Mouse (Mus musculus) left cerebral cortex, adult 2 months (tissue): ENCODE data around the gene Hrh2. TPM values are rescaled to one million over a fixed set of nuclear protein-coding genes. Genes with fewer than 3 reads are reported as not detected.

ENCODE experiments used
- DNase-seq, 2 experiments: peaks; one replicate each; pipeline ENCODE4 v3.0.0; 2021 to 2022; ENCODE audit warnings: low spot score in 2 of 2, mixed read lengths in 1 of 2; ENCODE audit errors: extremely low spot score in 1 of 2
- H3K27ac ChIP-seq: fragments of 200-600 bp; 2 replicates; pipeline ENCODE4 v1.8.1; 2022
- H3K4me3 ChIP-seq: fragments of 200-600 bp; 2 replicates; pipeline ENCODE4 v1.8.1; 2022
- CTCF ChIP-seq: fragments of 200-600 bp; IDR thresholded peaks from 2 replicates; pipeline ENCODE4 v1.8.1; 2022; ENCODE audit warnings: antibody characterized with exemption, mild to moderate bottlenecking, moderate library complexity
- intact Hi-C: fragments of 180-260 bp; cut with DNase I; formaldehyde crosslinking; loops from one replicate; pipeline ENCODE4 v1.15.1; 2025
- long read RNA-seq, 2 experiments: library from polyadenylated mRNA; stranded (forward); transcript quantifications; one replicate each; pipeline ENCODE4 v2.0.0; 2021; ENCODE audit warnings: borderline mapping rate in 2 of 2
- total RNA-seq, 2 experiments: library from RNA; stranded (reverse); gene quantifications; 2 replicates each; pipeline ENCODE4 v1.2.3; 2021

Gene Hrh2
- total RNA-seq = 10 to 100 TPM; 14.6 to 17.5 TPM
- long read RNA-seq, experiment 1, full-length matches to known transcripts = 1 of 6 reads
- long read RNA-seq, experiment 1, partial matches to known transcripts = 0 of 6 reads
- long read RNA-seq, experiment 1, other reads (novel, unspliced or antisense) = 5 of 6 reads
- long read RNA-seq, experiment 2, partial matches to known transcripts = 0 of 3 reads
- long read RNA-seq, experiment 2, other reads (novel, unspliced or antisense) = 2 of 3 reads

DNA sequence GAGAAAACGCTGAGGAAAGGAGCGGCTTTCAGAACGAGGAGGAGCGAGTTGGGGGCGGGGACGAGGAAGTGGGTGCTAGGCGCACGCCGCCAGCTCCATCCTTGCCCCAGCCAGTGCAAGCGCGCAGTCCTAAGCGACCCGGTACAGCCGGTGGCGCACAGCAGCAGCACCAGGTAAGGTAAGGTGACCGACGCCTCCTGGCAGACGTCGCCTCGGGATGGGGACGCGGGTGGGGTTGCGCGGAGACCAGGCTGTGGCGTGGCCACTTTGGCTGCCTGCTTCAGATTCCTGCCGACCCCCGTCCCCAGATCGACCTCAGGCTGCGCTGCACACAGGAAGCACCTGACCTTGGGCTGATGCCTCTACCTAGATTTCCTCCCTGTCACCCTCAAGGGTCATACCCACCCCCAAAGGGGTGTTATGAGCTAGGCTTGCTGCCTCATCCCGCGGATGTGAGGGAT lies at the start of gene Hrh2:
TSS of gene Hrh2 (plus strand) at position 109 of the 461 bp plus-strand sequence.
- DNase-seq = peak; percentile 56 to 71
- peak within 1 kb of the TSS; percentile 97 for H3K27ac ChIP-seq
- no peak for TF ChIP-seq CTCF
- peak within 1 kb of the TSS; percentile 76 for H3K4me3 ChIP-seq
- intact Hi-C loops = no loop called here

DNA sequence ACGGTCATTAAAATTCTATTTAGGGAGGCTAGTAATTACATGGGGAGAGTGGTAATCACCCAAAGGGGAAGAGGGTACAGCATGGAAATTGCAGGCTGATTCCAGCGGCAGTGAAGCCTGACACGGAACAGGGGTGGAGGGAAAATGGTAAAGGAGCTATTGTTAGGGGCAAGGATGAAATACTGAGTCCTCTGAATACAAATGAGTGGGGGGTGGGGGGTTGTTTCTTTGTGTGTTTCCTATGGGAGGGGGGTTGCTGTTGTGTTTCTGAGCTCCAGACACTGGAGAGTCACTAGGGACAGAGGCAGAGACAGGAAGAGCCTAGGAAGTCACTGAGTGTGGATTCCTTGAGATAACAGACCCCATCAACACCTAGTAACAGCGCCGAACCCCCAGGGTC lies 48.1 kb upstream of the Hrh2 start:
- Histone ChIP-seq H3K4me3 (no peak overlapping the region), H3K27ac (no peak overlapping the region)
- intact Hi-C loops = no loop called here
- TF ChIP-seq CTCF = no peak
- DNase-seq = no peak

DNA sequence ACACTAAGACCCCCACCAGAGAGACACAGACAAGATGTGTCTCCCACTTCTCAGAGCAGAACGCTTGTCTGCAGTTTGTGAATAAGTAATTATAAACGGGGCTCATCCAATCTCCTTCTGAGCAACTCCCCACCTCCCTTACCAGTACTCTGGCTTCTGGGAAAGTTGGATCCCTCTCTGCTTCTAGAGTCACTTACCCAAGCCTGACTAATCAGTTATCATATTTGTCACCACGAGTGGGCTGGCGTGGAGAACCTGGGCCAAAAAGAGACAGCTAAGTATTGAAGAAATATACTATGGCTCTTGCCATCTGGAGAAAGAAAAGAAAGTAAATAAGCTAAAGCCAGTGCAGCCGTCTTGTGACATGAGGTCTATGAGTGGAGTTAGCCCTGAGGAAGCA lies 47.3 kb upstream of the Hrh2 start:
- peak; percentile 16 to 35 for DNase-seq
- Histone ChIP-seq H3K27ac (peak overlapping the region; percentile 19; the same call in 1 of the 2 replicates), H3K4me3 (no peak overlapping the region)
- no peak for TF ChIP-seq CTCF
- intact Hi-C loops = no loop called here

DNA sequence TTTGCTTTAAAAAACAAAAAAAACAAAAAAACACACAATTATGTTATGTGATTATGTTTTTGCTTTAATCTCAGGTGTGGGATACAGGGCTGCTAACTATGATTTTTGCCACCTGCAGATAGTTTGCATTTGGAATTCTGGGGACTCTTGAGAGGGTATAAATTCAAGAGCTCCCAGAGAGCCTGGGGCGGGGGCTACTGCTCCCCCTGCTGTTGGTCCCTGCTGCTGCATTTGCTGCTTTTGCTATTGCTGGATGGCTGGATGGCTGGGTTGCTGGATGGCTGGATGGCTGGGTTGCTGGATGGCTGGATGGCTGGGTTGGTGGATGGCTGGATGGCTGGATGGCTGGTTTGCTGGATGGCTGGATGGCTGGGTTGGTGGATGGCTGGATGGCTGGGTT lies 44.6 kb upstream of the Hrh2 start:
- intact Hi-C loops = no loop called here
- no peak overlapping the region for H3K4me3 ChIP-seq
- no peak overlapping the region for H3K27ac ChIP-seq
- peak; percentile 32 for TF ChIP-seq CTCF
- DNase-seq = no peak

DNA sequence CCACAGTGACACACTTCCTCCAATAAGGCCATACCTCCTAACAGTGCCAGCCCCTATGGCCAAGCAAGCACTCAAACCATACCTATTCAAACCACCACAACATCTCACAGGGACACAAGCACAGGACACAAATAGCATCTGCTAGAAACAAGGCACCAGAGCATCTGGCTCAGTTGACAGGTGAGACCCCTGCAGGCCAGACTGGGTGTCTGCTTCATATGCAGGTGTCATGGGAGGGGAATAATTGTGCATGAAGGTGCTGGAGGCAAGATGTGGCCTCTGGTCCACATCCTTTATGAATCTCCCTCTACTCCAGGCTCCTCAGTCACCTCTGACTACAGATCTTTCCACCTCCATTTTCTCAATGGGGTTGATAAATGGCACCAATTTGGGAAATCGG lies 39.5 kb upstream of the Hrh2 start:
- Histone ChIP-seq H3K27ac (no peak overlapping the region), H3K4me3 (no peak overlapping the region)
- no peak; the same call in 1 of the 2 replicates for TF ChIP-seq CTCF
- no peak for DNase-seq
- intact Hi-C loops = no loop called here

DNA sequence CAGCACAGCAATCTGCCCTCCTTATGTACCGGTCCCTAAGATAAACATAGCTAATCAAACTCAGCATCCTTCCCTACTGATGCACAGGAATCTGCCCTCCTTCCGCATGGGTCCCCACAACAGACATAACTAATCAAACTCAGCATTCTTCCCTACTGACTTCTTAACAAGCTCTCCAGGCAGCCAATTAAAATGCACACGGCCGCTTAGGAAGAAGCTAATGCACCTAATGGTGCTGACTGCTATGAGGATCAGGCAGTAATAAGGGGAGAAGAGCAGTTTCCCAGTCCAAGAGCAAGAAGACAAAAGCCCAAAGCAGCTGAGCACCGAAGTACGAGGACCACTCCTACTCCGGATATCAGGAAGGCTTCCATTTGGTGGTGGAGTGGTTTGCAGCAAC lies 39.0 kb upstream of the Hrh2 start:
- no peak for TF ChIP-seq CTCF
- intact Hi-C loops = no loop called here
- Histone ChIP-seq H3K4me3 (no peak overlapping the region), H3K27ac (no peak overlapping the region)
- no peak for DNase-seq

DNA sequence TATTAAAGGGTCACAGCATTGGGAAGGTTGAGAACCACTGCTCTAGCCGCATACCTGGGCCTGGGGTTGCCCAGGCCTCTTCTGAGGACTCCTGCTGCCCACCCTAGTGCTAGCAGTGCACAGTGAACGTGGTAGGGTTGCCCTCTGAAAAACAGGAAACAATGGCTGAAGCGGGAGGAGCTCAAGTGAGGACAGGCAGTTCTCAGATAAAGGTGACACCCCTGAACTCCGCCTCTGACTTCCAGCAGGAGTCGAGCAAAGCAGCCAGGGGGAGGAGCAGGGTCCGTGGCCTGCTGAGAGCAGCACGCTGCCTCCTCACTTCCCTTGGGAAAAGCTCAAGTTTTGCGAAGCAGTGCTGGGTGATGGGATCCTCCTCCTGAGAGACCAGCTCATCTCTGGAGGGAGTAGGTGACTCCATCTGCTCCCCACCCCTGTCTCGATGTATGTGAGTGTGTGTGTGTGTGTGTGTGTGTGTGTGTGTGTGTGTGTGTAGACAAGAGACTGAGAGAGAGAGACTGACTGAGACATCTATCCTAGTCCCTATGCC lies 38.2 kb upstream of the Hrh2 start:
- Histone ChIP-seq H3K27ac (no peak overlapping the region), H3K4me3 (no peak overlapping the region)
- intact Hi-C loops = no loop called here
- DNase-seq = peak in 1 of 2 experiments; percentile 31
- TF ChIP-seq CTCF = no peak

DNA sequence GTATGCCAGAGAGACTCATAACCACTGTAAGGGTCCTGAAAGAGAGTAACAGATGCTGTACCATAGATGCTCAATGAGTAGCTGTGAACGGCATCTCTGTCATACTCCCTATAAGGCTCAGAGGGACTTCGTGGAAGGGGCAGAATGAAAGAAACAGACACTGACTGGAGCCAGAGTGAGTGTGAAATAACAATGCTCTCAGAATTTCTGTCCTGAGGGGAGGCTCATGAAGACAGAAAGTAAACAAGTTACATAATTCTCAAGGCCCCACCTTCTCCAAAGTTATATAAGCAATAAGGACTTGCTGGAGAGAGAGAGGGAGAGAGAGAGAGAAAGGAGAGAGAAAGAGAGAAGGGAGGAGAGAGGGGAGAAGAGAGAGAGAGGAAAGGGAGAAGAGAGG lies 36.1 kb upstream of the Hrh2 start:
- no peak overlapping the region for H3K4me3 ChIP-seq
- 0 out of 2 replicates have a peak overlapping the region, but pooled peaks have one; percentile 6 for H3K27ac ChIP-seq
- no peak for DNase-seq
- intact Hi-C loops = no loop called here
- TF ChIP-seq CTCF = no peak

DNA sequence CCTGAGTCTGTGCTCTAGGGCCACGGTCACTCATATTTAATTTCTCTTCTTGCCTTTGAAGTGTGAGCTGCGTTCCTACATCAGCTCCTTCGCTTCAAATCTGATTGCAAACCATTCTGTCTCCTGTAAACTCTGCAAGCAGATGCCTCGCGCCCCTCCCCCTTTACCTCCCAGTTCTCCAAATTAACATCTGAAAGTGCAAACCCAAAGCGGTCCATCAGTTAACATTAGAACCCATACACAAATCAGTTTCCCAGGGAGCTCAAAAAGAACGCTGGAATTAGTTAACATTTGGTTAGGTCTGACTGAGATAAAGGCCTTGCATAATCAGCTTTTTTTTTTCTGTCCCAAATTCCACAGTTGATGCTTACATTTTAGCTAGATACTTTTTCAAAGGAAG lies 32.7 kb upstream of the Hrh2 start:
- intact Hi-C loops = no loop called here
- no peak for TF ChIP-seq CTCF
- H3K4me3 ChIP-seq = no peak overlapping the region
- H3K27ac ChIP-seq = no peak overlapping the region
- no peak for DNase-seq

DNA sequence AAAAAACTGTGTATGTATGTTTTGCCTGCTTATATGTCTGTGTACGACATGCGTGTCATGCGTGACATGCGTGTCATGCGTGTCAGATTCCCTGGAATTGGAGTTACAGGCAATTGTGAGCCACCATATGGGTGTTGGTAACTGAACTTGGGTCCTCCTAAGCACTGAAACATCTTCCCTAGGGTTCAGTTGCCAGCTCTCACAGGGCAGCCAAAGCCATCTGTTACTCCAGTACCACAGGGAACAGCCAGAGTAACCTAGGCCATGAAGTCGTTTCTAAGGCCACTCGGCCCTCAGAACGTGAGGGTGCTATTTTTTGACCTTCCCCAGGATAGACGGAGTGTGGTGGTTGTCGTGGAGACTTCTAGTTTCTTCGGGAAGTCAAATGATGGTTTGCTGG lies 32.2 kb upstream of the Hrh2 start:
- DNase-seq = no peak
- no peak for TF ChIP-seq CTCF
- no peak overlapping the region for H3K4me3 ChIP-seq
- intact Hi-C loops = no loop called here
- H3K27ac ChIP-seq = no peak overlapping the region

DNA sequence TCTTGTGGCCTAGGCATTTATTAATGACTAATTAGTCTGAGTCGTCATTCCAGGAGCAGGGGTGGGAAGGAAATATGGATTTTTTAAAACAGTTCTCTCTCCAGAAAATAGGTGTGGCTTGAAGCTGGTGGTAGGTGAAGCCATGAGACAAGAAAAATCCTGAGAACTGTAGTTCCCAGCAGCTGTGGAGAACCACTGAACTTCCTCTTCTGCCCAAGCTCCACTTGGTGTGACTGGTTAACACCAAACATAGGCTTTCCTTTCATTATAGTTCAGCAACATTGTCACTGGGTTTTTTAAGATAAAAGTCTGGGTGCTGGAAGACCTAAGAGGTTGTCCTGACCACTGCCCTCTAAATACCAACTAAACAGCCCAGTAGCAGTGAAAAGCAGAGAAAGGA lies 31.4 kb upstream of the Hrh2 start:
- no peak for TF ChIP-seq CTCF
- H3K27ac ChIP-seq = no peak overlapping the region; the same call in 1 of the 2 replicates
- no peak overlapping the region for H3K4me3 ChIP-seq
- intact Hi-C loops = no loop called here
- DNase-seq = no peak

DNA sequence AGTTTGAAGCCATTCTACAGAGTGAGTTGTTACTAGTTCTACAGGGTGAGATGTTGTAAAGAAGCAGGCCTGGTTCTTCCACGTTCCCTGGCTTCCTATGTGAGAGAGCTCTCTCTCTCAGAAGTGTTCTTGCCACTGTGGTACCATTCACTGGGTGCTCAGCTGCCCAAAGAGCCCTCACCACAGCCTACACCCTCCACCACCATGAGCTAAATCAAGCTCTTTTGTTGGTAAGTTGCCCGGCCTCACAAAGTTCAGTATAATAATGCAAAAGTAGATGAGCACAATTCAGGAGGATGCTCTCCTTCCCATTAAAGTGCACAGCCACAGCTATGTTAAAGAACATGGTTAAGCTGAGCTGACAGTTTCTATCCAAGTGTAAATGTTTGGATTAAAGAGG lies 30.4 kb upstream of the Hrh2 start:
- DNase-seq = no peak
- intact Hi-C loops = no loop called here
- no peak overlapping the region for H3K4me3 ChIP-seq

DNA sequence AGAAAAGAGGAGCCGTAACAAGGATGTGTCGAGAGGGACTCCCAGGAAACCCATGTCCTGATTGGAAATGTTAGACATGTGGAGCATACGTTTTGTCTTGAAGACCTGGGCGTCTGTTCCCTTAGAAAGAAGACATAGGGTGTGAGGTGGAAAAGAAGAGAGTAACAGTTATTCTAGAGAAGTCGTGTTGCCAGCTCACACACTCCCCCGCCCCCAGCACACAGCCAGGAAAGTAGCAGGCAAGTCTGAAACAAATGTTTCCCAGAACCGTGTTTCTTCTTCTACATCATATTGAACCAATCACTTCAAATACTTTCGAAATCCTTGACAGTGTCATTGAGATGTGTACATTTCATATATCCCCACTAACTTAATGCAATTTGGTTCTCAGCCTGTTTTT lies 28.6 kb upstream of the Hrh2 start:
- no peak for DNase-seq
- no peak overlapping the region for H3K4me3 ChIP-seq
- intact Hi-C loops = no loop called here
- TF ChIP-seq CTCF = no peak
- H3K27ac ChIP-seq = no peak overlapping the region

More for the DNA sequence above, 30.4 kb upstream of the Hrh2 start:
- no peak overlapping the region; the same call in 1 of the 2 replicates for H3K27ac ChIP-seq
- TF ChIP-seq CTCF = no peak
